Mouse (Mus musculus): ENCODE results near the gene Ckap2. TPM values are rescaled to one million over a fixed set of nuclear protein-coding genes. Genes with fewer than 3 reads are reported as not detected.

The Ckap2 gene
- total and polyA plus RNA-seq, 2 experiments from 2014 or later, result 8.0 to 8.8 TPM

DNA sequence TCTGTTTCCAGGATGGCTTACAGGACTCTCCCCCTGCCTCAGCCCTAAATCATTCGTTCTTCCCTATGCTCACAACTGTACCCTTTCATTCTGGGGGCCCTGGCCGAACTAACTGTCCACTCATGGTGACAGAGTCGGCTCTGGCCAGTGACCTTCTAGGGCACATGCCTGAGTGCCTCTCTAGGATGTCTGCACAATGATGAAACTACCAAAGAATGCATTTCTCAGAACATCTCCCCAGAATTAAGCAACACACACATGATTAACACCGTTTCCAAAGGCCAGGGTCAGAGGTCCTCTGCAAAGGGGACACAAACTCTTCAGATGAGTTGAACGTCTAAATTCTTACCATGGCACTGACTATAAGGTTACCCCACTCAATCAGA lies 50.9 kb downstream of the Ckap2 start:
- WGBS, result 88% methylated on average over 5 of the region's 5 CpGs
- TF ChIP-seq CTCF (IDR thresholded peaks at IDR 0.05; ENCODE audit: low read depth), result no peak
- ATAC-seq, result no peak
- DNase-seq, result no peak
- H3K4me2 ChIP-seq (ENCODE audit: low read depth), result no peak overlapping the region
- H3K27me3 ChIP-seq (ENCODE audit: insufficient read depth, low read length), result no peaks in the 10 kb centered on the region
- H3K4me3 ChIP-seq (ENCODE audit: low read depth, low read length), result no peak overlapping the region
- no peaks in the 10 kb centered on the region for H3K9me3 ChIP-seq (ENCODE audit: low read length)
- H3K27ac ChIP-seq (ENCODE audit: low read depth, low read length), result no peak overlapping the region
- no peaks in the 10 kb centered on the region for H3K4me1 ChIP-seq (ENCODE audit: insufficient read depth)
- no peak overlapping the region for H3K9ac ChIP-seq
- H3K36me3 ChIP-seq (ENCODE audit: insufficient read depth), result no peaks in the 10 kb centered on the region

DNA sequence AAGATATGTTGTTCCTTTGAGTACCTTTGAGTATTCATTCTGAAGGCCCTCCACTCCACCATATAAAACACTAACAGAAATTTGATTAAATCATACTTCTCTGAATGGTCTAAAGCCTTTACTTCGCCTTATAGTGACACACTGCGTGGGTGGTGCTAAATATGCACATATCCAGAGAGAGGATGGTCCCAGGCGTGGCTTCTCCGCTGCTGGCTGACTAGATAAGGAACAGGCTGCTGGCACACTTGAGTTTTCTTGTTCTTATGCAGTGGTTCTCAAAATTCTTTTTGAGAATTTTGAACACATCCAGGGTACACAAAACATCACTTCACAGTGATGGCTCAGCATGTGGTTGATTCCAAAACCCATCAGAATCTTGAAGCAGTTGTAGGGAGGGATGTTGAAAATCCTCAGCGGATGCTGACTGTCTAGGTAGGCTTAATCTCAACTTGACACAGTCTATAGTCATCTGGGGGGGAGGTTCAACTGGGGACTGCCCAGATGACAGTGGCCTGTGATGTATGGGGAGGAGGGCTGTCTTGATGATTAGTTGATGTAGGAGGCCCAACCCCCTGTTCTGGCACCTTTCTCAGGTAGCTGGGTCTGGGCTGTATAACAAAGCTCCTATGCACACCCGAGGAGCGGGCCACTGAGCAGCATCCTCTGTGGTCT lies 51.4 kb downstream of the Ckap2 start:
- DNase-seq, result no peak
- H3K36me3 ChIP-seq (ENCODE audit: insufficient read depth), result no peaks in the 10 kb centered on the region; the same call in 1 of the 2 replicates
- ATAC-seq, result no peak
- no peak overlapping the region for H3K9ac ChIP-seq
- H3K27me3 ChIP-seq (ENCODE audit: insufficient read depth, low read length), result no peaks in the 10 kb centered on the region
- H3K9me3 ChIP-seq (ENCODE audit: low read length), result no peaks in the 10 kb centered on the region
- WGBS, result 93% methylated on average over 7 of the region's 7 CpGs
- no peaks in the 10 kb centered on the region for H3K4me1 ChIP-seq (ENCODE audit: insufficient read depth)
- H3K4me3 ChIP-seq (ENCODE audit: low read depth, low read length), result no peak overlapping the region
- no peak overlapping the region for H3K27ac ChIP-seq (ENCODE audit: low read depth, low read length)
- H3K4me2 ChIP-seq (ENCODE audit: low read depth), result no peak overlapping the region
- TF ChIP-seq CTCF (IDR thresholded peaks at IDR 0.05; ENCODE audit: low read depth), result no peak

- WGBS, result 91% methylated on average over 12 of the region's 12 CpGs
- Histone ChIP-seq H3K4me3 (ENCODE audit: low read depth, low read length) (no peak overlapping the region), H3K27me3 (ENCODE audit: insufficient read depth, low read length) (no peaks in the 10 kb centered on the region), H3K9ac (no peak overlapping the region), H3K4me1 (ENCODE audit: insufficient read depth) (no peaks in the 10 kb centered on the region), H3K36me3 (ENCODE audit: insufficient read depth) (peaks cover 19% of the 10 kb centered on the region), H3K4me2 (ENCODE audit: low read depth) (no peak overlapping the region), H3K27ac (ENCODE audit: low read depth, low read length) (no peak overlapping the region), H3K9me3 (ENCODE audit: low read length) (no peaks in the 10 kb centered on the region)
- TF ChIP-seq CTCF (IDR thresholded peaks at IDR 0.05; ENCODE audit: low read depth), result no peak
- ATAC-seq (no peak), DNase-seq (no peak)
Observed at GRCm38 (mm10) chr8:22132062-22132461, 53.6 kb downstream of the Ckap2 start.

- Histone ChIP-seq H3K4me1 (ENCODE audit: insufficient read depth) (0 out of 2 replicates have a peak, but pooled peaks cover 3% of the 10 kb centered on the region), H3K4me3 (ENCODE audit: low read depth, low read length) (peak within 1 kb of the TSS; percentile 30), H3K9me3 (ENCODE audit: low read length) (no peaks in the 10 kb centered on the region), H3K27me3 (ENCODE audit: insufficient read depth, low read length) (no peaks in the 10 kb centered on the region), H3K9ac (peak within 1 kb of the TSS; percentile 26; the same call in 1 of the 2 replicates), H3K27ac (ENCODE audit: low read depth, low read length) (no peak within 1 kb of the TSS; the same call in 1 of the 2 replicates), H3K36me3 (ENCODE audit: insufficient read depth) (peaks cover 19% of the 10 kb centered on the region), H3K4me2 (ENCODE audit: low read depth) (peak within 1 kb of the TSS; percentile 52)
- DNase-seq (peak; percentile 58), ATAC-seq (peak; percentile 78)
- WGBS, result 2% methylated on average over 29 of the region's 29 CpGs
- peak; percentile 56 for TF ChIP-seq CTCF (IDR thresholded peaks at IDR 0.05; ENCODE audit: low read depth)
Observed at GRCm38 (mm10) chr8:22124220-22125152, 61.1 kb downstream of the Ckap2 start, which contains the start of gene Nek5. Nek5 (minus strand) TSS chr8:22125053.

Other genes starting within 250 kb of the Ckap2 start
- gene Defb35, start 247.5 kb downstream of the Ckap2 start, total RNA-seq (2014; rRNA removed), result not detected in 2 replicates
- not detected in 2 replicates for gene Defb35, start 247.5 kb downstream of the Ckap2 start, polyA plus RNA-seq (2015; fragmentation: Nextera tagmentation; extraction: Ambion mirVana)
- gene Defb13, start 239.1 kb downstream of the Ckap2 start, total RNA-seq (2014; rRNA removed), result not detected in 2 replicates
- not detected in 2 replicates for gene Defb13, start 239.1 kb downstream of the Ckap2 start, polyA plus RNA-seq (2015; fragmentation: Nextera tagmentation; extraction: Ambion mirVana)
- not detected in 2 replicates for gene Fam90a1a, start 227.1 kb downstream of the Ckap2 start, total RNA-seq (2014; rRNA removed)
- not detected in 2 replicates for gene Fam90a1a, start 227.1 kb downstream of the Ckap2 start, polyA plus RNA-seq (2015; fragmentation: Nextera tagmentation; extraction: Ambion mirVana)
- gene Ccdc70, start 216.0 kb downstream of the Ckap2 start, total RNA-seq (2014; rRNA removed), result not detected in 2 replicates
- gene Ccdc70, start 216.0 kb downstream of the Ckap2 start, polyA plus RNA-seq (2015; fragmentation: Nextera tagmentation; extraction: Ambion mirVana), result not detected in 2 replicates
- 2.4 and 3.6 TPM in 2 replicates for gene Atp7b, start 125.5 kb downstream of the Ckap2 start, total RNA-seq (2014; rRNA removed)
- gene Atp7b, start 125.5 kb downstream of the Ckap2 start, polyA plus RNA-seq (2015; fragmentation: Nextera tagmentation; extraction: Ambion mirVana), result 0.84 and 1.2 TPM in 2 replicates
- 32.0 and 44.6 TPM in 2 replicates for gene Alg11, start 125.1 kb downstream of the Ckap2 start, total RNA-seq (2014; rRNA removed)
- 22.3 and 29.1 TPM in 2 replicates for gene Alg11, start 125.1 kb downstream of the Ckap2 start, polyA plus RNA-seq (2015; fragmentation: Nextera tagmentation; extraction: Ambion mirVana)
- 0.77 and 3.5 TPM in 2 replicates for gene Nek5, start 60.8 kb downstream of the Ckap2 start, total RNA-seq (2014; rRNA removed)
- 0.92 and 1.2 TPM in 2 replicates for gene Nek5, start 60.8 kb downstream of the Ckap2 start, polyA plus RNA-seq (2015; fragmentation: Nextera tagmentation; extraction: Ambion mirVana)
- gene Nek3, start 19.4 kb downstream of the Ckap2 start, total RNA-seq (2014; rRNA removed), result 4.6 and 7.1 TPM in 2 replicates
- gene Nek3, start 19.4 kb downstream of the Ckap2 start, polyA plus RNA-seq (2015; fragmentation: Nextera tagmentation; extraction: Ambion mirVana), result 4.3 and 5.9 TPM in 2 replicates
- gene Vps36, start 7.0 kb upstream of the Ckap2 start, total RNA-seq (2014; rRNA removed), result 38.3 and 42.9 TPM in 2 replicates
- 24.6 and 36.7 TPM in 2 replicates for gene Vps36, start 7.0 kb upstream of the Ckap2 start, polyA plus RNA-seq (2015; fragmentation: Nextera tagmentation; extraction: Ambion mirVana)
- 4.5 and 7.0 TPM in 2 replicates for gene Thsd1, start 41.5 kb upstream of the Ckap2 start, total RNA-seq (2014; rRNA removed)
- 5.2 and 5.6 TPM in 2 replicates for gene Thsd1, start 41.5 kb upstream of the Ckap2 start, polyA plus RNA-seq (2015; fragmentation: Nextera tagmentation; extraction: Ambion mirVana)
- not detected in 2 replicates for gene Tpte, start 97.6 kb upstream of the Ckap2 start, total RNA-seq (2014; rRNA removed)
- not detected in 2 replicates for gene Tpte, start 97.6 kb upstream of the Ckap2 start, polyA plus RNA-seq (2015; fragmentation: Nextera tagmentation; extraction: Ambion mirVana)
- 6.9 and 7.2 TPM in 2 replicates for gene Slc25a15, start 212.8 kb upstream of the Ckap2 start, total RNA-seq (2014; rRNA removed)
- gene Slc25a15, start 212.8 kb upstream of the Ckap2 start, polyA plus RNA-seq (2015; fragmentation: Nextera tagmentation; extraction: Ambion mirVana), result 6.0 and 7.3 TPM in 2 replicates
- 24.9 and 33.7 TPM in 2 replicates for gene Mrps31, start 225.5 kb upstream of the Ckap2 start, total RNA-seq (2014; rRNA removed)
- 31.2 and 34.3 TPM in 2 replicates for gene Mrps31, start 225.5 kb upstream of the Ckap2 start, polyA plus RNA-seq (2015; fragmentation: Nextera tagmentation; extraction: Ambion mirVana)

Measured in forebrain, postnatal 0 days (tissue).